Mouse (Mus musculus): ENCODE data around the gene Nos3.

- TF ChIP-seq POLR2A (IDR thresholded peaks at IDR 0.05; ENCODE audit: borderline replicate concordance, extremely low read depth, insufficient read depth, insufficient read length, poor library complexity, severe bottlenecking), result no peak
- no peak for TF ChIP-seq CTCF (IDR thresholded peaks at IDR 0.05; ENCODE audit: borderline replicate concordance, extremely low read depth, insufficient read depth, insufficient read length)
Measured at GRCm38 (mm10) chr5:24369767-24370166, 5.2 kb downstream of the Nos3 start.
